Mouse (Mus musculus) kidney, postnatal 10 days (tissue): ENCODE measurements at regions not wholly inside any gene's neighbourhood (a gene's known extent, or its start where the extent isn't known, plus 50 kb on each side); places are given as distances from the start of the nearest gene placed in this dataset.

Experiments
- DNase-seq: peaks from one replicate; pipeline ENCODE4 v3.0.0; 2021; ENCODE audit warnings: mixed read lengths

DNA sequence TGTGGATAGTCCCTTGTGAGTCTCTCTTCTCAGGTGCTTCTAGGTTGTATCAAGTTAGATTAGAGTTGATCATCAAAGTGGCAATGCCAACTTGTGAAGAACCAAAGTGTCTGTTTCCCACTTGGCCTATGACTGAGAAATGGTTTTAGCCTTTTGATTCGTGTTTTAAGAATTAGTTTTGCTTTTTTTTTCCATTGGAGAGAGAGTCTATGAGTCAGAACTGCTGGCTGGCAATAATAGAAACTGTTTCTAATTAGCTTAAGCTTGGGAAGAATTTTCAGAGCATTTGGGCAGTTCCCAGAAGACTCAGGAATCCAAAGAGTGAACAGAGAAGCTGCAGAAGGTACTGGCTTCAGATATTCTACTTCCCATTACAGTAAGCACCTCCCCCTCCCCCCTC, 110.1 kb upstream of the Adra1d start:
- DNase-seq, result no peak

DNA sequence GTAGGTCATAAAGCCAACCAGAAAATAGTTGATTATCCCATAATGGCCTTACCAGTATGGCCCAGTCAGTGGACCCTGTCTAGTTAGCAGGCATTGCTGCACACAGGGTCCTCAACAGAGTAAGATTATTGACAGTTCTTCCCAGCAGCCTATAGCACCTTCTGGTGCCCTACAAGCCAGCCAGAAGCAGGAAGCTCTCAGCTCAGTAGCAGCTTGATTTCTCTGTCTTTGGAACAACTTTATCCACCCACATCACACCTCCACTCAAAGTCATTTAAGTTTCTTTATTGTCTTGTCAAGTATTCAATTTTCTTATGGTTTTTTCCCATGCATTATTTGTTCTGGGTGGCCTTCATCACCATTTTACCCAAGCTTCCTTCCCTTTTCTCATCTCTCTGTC, 108.8 kb upstream of the Adra1d start:
- DNase-seq, result no peak

DNA sequence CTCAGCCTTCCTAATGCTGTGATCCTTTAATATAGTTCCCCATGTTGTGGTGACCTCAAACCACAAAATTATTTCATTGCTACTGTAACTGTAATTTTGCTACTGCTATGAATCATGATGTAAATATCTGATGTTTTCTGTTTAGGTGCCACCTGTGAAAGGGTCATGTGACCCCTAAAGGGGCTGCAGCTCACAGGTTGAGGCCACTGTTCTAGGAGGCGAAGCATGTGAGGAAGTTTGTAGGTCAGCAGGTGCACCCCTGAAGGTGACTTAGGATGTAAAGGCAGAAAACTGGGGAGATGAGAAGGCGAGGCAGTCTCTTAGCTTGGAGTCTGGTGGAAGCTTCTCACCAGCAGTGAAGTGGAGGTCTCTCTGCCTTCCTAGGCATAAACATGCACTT, 105.8 kb upstream of the Adra1d start:
- no peak for DNase-seq

DNA sequence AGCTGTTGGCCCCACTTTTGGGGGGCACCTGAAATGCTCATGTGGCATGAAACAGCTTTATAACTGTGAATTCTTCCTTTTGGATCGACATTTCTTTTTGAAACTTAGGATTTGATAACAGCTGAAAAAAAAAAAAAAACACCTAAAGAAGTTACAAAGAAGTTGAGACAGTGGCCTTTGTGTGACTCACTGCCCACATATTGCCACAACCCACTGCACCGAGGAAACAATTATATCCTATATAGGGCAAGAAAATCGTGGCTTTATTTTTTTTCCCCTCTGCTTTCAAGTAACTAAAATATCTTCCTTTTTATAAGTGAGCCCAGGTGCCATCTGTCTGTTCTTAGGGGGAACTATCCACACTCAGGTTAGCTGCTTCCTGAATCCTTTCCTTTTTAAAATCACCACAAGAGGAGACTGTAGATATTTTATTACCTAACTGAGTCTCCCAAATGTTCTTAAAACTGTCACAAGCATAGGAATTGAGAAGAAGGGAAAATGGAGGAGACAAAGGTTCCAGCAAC, 104.8 kb upstream of the Adra1d start:
- no peak for DNase-seq

DNA sequence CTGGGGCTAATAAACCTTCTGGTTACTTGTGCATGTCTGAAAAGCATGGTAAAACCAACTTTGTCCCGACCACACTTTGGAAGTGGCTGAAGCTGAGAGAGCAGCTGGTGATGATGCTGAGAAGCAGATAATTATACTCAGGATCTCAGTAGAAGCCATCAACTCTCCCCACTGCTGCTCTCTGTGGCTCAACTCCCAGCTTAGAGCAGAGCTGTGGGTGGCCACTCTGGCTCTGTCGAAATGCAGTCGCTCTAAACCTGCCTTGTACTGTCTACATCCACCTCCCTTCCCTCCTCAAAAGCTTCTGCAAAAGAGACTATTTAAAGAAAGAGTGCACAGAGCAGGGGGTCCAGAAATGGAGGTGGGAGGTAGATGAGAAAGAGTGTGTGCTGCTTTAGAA, 102.5 kb upstream of the Adra1d start:
- no peak for DNase-seq

DNA sequence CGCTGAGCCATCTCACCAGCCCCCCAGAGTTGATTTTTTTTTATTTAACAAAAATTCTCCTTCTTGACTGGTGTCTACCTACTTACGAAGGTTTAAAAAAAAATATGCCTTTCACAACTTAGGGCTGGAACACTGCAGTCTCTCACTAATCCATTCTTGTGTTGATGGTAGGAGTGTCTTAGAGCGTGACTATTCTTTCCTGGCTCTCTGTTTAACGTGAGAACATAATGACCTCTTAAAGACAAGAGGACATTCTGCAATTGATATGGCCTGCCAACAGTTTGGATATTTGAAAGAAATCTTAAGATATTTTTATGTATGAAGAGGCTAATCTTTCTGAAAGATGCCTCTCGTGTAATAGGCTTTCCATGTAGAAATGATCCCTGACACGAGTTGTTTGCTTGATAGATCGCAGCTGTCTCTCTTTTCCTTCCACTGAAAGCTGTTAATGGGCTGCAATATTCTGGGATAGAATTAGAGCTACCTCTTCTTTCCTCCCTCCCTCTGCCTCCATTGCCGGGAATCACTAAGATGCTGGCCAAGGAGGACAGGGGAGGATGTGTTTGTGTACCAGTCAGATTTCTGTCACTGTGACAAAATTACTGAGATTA, 101.2 kb upstream of the Adra1d start:
- peak; percentile 24 for DNase-seq

DNA sequence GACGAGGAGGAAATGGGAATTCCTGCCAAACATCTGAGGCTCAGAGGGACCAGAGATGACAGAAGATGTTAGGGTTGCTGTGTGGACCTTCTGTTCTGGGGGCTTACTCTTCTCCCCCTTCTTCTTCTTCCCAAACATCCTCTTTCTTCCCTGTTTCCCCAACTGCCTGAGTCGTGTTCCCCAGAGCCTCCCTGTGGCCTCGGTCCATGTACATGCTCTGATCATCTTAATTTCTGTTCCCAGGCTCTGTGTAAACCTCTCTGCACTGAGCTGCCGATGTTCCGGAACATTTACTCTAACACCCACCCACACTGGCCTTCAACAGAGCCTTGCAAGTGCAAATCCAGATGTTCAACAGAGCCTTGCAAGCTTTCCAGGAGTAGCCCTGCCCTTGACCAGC, 90.1 kb upstream of the Adra1d start:
- DNase-seq, result peak; percentile 33

DNA sequence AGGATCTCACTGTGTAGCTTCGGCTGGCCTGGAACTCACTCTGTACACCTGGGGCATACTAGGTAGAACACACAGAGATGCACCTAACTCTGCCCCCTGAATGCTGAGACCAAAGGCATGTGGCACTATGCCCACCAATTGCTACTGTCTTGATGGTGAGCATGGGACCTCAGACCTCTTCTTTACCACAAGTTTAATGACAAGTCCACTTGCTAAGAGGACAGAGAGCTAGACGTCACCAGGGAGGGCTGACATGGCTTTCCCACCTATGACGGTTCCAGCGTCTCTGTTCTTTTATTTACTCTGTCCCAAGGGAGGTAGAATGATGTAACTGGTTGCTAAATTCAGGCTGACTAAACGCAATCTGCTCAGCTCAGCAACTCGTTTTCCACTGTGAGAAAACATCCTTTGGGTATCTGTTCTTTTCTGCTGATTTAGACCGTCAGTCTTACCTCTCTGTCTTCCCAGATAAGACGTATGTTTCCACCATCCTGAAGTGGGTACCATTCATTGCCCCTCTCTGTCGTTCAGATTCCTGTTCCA, 88.6 kb upstream of the Adra1d start:
- no peak for DNase-seq

DNA sequence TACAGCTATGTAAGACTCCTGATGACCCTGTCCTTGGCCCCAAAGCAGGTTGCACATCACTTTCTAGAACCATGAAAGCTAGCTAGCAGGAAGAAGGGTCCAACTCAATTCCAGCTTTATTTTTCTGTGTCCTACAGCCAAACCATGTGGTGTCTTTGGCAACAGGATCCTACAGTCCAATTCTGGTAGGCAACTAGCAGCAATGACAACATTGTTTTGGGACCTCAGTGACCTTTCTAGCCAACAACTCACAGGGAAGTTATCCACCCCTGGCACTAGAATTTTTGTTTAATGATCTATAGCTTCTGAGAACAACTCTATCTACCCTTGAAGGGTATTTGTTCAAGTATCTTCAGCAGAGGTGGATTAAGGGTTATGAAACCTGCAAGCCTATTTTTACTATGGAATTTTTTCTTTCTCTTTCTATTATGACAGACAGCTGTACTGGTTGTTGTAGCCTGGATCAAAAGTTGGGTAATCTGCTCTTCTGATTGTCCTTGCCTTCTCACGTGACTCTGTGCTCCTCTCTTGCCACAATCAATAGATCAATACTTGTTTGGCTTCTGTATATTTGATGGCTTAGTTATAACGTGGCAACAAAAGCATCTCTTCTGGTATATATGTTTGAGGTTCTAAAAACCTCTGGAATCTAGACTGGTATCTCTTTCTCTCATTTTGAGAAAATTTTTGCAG, 82.2 kb upstream of the Adra1d start:
- no peak for DNase-seq

DNA sequence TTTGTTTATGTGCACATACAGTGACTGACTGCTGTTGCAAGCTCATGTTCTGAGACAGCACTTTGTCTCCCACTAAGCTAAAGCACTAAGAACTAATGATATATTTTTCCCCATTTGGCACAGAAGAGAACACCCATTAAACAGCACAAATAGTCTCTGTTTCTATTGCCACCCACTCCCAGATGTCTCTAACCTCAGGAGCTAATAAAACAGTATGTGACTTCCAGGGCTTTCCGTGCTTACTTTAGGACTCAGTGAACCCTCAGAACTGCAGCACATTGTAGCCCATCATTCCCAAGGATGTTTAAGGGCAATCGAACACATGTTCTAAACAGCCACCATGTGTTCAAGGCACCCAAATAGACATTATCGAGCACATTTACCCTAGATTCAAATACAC, 80.4 kb upstream of the Adra1d start:
- no peak for DNase-seq

DNA sequence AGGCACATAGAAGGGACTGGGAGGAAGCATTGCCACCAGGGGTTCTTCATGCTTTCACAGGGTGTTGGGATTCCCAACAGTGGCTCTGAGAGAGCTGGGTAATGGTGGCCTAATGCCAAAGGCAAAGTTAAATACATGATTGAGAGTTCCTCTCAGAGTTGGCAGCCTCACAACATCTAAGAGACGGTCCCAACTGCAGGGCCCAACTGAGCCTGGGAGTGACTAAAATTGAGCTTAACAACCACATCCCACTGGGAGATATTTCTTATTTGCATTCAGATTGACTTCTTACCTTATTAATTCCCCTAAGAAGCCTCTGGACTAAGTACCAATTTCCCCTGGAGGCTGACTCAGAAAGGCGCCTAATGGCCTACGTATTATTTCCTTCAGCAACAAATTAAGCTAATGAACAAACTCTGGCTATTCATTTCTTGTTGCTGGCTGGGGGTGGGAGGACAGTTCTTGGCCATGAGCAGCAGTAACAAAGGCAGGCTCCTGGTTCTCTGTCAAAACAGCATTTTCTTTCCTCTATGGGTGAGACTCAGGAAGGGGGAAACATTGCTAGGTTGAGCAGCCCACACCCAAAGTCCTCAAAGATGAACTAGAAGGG, 77.0 kb upstream of the Adra1d start:
- no peak for DNase-seq

DNA sequence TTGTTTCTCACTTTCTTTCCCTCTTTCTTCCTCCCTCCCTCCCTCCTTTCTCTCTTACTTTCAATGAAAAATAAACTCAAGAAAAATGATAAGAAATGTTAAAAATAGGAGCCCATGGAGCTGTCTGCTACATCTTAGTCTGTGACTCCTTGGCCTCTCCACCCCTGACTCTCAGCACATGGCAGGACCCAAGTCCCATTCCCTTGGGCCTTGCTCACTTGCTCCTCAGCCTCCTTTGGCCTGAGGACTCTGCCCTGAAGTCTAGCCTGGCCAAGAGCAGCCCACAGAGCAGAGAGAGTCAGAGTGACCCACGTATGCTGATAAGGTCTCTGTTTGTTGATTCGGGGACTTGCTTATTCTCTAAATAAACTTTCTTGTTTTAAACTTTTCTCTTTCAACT, 73.7 kb upstream of the Adra1d start:
- no peak for DNase-seq

DNA sequence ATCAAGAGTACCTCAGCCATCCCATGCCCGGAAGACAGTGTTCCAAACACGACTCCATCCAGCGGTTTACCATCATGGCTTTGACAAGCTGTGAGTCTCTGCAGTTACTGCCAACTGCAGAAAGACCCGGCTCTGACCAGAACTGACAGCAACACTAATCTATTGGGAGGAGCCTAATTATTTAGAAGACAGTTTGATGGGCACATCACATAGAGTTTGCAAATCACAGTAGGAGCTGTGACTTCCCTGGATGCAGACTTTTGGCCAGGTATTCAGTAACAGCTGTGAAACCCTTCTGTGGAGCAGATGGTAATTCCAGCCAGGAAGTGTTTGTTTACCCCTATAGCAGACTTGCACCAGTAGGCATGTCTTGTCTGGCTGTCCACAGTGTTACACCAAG, 55.8 kb upstream of the Adra1d start:
- no peak for DNase-seq

DNA sequence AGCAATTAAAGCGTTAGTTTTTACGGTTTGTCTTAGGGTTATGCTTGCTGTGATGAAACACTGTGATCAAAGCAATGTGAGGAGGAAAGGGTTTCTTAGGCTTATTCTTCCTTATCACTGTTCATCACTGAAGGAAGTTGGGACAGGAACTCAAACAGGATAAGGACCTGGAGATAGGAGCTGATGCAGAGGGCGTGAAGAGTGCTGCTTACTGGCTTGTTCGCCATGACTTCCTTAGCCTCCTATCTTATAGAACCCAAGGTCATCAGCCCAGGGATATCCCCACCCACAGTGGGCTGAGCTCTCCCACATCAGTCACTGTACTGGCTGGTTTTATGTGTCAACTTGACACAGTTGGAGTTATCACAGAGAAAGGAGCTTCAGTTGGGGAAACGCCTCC, 50.4 kb upstream of the Adra1d start:
- DNase-seq, result no peak
